Mouse (Mus musculus) small intestine, adult 2 months (tissue): Measurements from ENCODE around the gene Ptpra.

Experiments used
- CTCF ChIP-seq: fragments of 200-500 bp; IDR thresholded peaks from 2 replicates; pipeline ENCODE4 v1.5.1; 2012; ENCODE audit warnings: low read depth, mild to moderate bottlenecking, control low read depth, inconsistent platforms, low read length, moderate library complexity, mixed read lengths; ENCODE audit not compliant: insufficient replicate concordance, insufficient read length; ENCODE audit errors: extremely low read depth
- POLR2A ChIP-seq: fragments of 200-500 bp; IDR thresholded peaks from 2 replicates; pipeline ENCODE4 v1.6.1; 2012; ENCODE audit warnings: low read depth, mild to moderate bottlenecking, control low read depth, inconsistent platforms, low read length, moderate library complexity

DNA sequence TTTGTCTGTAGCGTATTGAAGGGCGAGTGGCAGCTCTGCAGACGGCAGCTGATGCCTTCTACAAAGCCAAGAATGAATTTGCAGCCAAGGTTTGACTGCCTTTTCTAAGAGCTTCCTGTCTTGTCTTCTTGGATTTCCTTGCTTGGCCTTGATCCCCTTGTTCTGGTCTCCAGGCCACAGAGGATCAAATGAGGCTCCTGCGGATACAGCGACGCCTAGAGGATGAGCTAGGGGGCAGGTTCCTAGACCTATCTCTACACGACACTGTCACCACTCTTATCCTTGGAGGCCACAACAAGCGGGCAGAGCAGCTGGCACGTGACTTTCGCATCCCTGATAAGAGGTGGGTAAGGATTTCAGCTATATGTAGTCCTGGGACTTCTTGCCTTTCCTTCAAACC is 7.9 kb upstream of the Ptpra start:
- TF ChIP-seq CTCF (no peak), POLR2A (no peak)
